Mouse (Mus musculus) lung, postnatal 36 days (tissue): ENCODE measurements around the gene Ormdl3.
"Not testable (repeated sequence)": the region's sequence is repeated elsewhere in the genome, so short reads cannot be mapped to it uniquely, and the experiment has no call there.

Experiments
- DNase-seq: peaks from one replicate; pipeline ENCODE4 v3.0.0; 2022; ENCODE audit warnings: mixed read lengths

Ormdl3 gene

GRCm38 (mm10) chr11:98586892-98587563 is at the start of gene Ormdl3:
Gene Ormdl3, minus strand, starts transcription at chr11:98587368.
- DNase-seq, result peak; percentile 99

DNA sequence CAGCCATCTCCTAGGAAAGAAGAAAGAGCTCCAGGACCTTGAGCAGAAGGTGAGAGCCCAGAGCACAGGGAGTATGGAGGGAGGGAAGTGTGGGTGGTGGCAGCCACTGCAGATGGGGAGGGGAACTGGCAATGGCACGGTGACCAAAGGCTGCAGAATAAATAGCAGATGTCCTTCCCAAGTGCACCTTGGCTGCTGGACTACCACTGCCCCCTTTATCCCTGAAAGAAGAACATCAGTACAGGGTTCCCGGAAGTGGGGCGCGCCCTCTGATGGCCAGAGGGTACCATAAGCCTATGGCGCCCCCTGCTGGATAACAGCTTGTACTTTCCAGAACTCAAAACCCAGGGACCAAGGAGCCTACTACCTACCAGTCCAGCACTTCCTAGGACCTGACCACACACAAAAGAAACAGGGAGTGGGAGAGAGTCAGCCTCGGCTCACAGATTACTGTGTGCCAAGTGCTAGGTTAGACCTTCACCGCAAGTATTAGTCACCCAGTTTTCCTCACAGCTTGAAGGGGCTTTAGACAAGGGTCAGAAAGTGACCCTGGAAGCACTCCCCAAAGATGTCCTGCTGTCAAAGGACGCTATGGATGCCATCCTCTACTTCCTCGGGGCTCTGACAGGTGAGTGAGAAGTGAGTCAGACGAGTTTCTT is 48.3 kb upstream of the Ormdl3 start:
- peak; percentile 36 for DNase-seq

DNA sequence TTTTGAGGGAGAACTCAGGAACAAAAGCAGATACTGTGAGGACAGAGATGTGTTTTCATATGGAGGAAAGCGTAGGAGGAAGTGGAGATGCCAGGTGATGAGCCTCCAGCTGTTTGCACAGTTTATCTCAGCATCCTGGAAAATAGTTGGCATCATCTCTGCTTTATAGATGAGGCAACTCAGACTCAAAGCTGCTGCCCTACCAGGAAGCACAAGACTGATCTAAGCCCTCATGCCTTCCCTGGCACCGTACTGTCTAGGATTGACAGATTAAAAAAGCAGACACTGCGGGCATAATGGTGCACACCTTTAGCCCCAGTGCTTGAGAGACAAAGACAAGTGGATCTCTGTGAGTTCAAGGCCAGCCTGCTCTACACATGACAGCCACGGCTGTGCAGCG is 43.5 kb upstream of the Ormdl3 start:
- DNase-seq, result no peak

DNA sequence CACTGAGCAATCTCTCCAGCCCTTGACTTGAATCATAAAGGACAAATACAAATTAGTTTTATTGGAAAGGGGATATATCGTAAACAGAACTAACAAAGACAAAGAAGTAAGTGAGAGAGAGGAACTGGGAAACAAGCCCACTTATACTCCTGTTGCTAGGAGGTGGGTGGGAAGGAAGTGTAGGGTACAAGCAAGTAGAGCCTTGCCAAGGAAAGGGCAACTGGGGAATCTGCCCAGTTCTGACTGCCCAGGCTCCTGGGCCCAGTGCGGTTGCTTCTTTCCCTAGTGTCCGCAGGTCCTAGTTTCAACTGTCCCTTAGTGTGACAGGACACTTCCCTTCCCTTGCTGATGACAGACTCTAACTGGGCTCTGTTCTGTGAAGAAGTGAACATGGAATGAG is 41.5 kb upstream of the Ormdl3 start:
- DNase-seq, result no peak

- no peak for DNase-seq
Observed at GRCm38 (mm10) chr11:98625611-98626410, 38.6 kb upstream of the Ormdl3 start, which contains the start of the genes Gm12355 and Gsdma3. Gene Gm12355, minus strand, starts transcription at chr11:98625661. Gene Gsdma3, plus strand, starts transcription at chr11:98626360.

GRCm38 (mm10) chr11:98624381-98624780 is 37.2 kb upstream of the Ormdl3 start:
- not testable (repeated sequence) for DNase-seq

- not testable (repeated sequence) for DNase-seq
Observed at GRCm38 (mm10) chr11:98623981-98624380, 36.8 kb upstream of the Ormdl3 start.

DNA sequence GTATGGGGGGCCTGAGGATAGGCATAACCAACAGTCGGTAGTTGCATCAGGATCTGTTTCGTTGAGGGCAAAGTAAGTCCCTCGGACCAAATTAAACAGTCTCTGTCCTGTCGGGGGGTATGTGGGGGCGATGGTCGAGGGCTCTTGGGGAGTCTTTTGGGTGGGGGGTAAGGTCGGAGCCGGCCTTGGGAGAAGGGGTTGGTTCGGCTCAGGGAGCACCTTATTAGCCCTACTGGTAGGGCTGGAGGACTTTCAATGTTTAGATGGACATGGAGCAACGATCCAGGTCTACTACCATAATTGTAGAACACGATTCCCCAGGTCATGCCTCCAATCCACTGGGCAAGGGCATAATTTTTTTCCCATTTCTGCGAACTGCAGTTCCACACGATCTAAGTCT is 33.6 kb upstream of the Ormdl3 start:
- DNase-seq, result no peak

- peak; percentile 74 for DNase-seq
Observed at GRCm38 (mm10) chr11:98606763-98607162, 19.6 kb upstream of the Ormdl3 start.

GRCm38 (mm10) chr11:98604911-98605310 is 17.7 kb upstream of the Ormdl3 start:
- DNase-seq, result not testable (repeated sequence)

GRCm38 (mm10) chr11:98603953-98604352 is 16.8 kb upstream of the Ormdl3 start:
- DNase-seq, result no peak

DNA sequence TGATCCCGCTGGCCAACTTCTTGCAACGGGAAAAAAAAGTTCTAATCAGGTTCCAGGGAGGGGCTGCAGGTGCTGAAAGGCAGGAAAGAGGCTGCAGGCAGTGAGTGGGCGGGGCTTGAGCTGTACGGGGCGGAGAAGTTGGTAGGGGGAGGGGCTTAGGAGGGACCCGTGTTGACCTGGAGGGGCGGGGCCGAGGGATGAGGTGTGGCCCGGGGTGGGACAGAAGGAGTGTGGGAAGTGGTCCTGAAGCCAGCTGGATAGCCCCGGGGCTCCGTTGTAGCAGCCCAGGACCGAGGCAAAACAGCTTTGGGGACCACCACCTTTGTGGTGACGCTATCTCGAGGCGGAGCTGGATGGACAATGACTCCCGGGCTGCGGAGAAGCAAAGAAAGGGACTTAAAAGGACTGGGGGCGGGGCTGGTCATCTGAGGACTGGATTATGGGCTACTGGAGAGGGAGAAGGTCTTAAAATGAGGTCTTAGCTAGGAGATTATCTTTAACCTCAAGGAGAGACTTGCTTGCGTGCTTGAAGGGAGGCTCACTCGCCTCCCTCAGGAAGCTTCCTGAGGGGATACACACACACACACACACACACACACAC is 15.0 kb upstream of the Ormdl3 start:
- DNase-seq, result peak; percentile 50

DNA sequence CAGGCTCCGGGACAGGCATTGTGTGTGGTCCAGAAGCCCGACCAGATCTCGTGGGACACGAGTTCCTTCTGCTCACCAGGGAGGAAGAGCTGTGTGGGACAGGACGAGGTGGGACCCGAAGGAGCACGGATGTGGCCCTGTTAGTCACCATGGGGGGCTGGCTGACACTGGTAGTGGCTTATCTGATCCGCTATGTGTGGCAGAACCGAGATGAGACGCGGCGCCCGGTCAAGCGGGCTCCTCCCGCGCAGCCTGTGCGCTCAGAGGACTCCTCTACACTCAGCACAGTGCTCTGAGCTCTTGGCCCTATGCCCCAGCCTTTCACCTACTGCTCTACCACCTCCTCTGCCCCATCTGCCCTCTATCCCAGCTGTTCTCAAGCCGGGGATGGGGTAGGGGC is 12.1 kb upstream of the Ormdl3 start:
- no peak for DNase-seq

DNA sequence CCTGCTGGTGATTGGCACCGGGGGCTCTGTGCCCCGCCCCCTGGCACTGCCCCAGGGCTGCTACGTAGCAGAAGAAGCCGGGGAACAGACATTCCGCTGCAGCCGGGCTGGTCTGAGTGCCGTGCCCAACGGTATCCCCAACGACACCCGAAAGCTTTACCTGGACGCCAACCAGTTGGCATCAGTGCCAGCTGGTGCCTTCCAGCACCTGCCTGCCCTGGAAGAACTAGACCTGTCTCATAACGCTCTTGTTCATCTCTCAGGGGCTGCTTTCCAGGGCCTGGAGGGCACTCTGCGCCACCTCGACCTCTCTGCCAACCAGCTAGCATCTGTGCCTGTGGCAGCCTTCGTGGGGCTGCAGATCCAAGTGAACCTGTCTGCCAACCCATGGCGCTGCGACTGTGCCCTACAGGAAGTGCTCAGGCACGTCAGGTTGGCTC is 11.7 kb upstream of the Ormdl3 start:
- DNase-seq, result peak; percentile 32

GRCm38 (mm10) chr11:98597991-98598390 is 10.8 kb upstream of the Ormdl3 start, which contains the start of gene Lrrc3c:
Gene Lrrc3c, plus strand, starts transcription at chr11:98598291.
- DNase-seq, result peak; percentile 25

DNA sequence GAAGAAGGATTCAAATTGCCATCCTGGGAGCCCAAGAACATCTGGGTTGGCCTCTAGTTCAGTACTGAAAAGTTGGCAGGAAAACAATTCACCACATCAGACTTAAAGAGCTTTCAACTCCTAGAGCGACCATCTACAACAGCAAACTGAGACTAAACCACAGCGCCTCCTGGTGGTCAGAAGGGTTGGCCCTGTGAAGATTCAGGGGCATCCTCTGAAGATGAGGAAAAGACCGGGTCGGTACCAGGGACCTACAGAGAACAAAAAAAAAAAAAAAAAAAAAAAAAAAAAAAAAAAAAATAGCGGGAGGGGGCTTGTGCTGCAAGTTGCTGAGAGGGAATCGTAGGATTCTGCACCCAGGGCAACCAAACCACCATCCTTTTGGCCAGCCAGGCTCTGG is 10.2 kb upstream of the Ormdl3 start:
- DNase-seq, result peak; percentile 79

- DNase-seq, result no peak
Observed at GRCm38 (mm10) chr11:98595955-98596354, 8.8 kb upstream of the Ormdl3 start.

GRCm38 (mm10) chr11:98595473-98595872 is 8.3 kb upstream of the Ormdl3 start:
- DNase-seq, result no peak

GRCm38 (mm10) chr11:98595021-98595420 is 7.9 kb upstream of the Ormdl3 start:
- no peak for DNase-seq

- no peak for DNase-seq
Observed at GRCm38 (mm10) chr11:98590548-98591445, 3.6 kb upstream of the Ormdl3 start.

GRCm38 (mm10) chr11:98589306-98589705 is 2.1 kb upstream of the Ormdl3 start:
- no peak for DNase-seq

DNA sequence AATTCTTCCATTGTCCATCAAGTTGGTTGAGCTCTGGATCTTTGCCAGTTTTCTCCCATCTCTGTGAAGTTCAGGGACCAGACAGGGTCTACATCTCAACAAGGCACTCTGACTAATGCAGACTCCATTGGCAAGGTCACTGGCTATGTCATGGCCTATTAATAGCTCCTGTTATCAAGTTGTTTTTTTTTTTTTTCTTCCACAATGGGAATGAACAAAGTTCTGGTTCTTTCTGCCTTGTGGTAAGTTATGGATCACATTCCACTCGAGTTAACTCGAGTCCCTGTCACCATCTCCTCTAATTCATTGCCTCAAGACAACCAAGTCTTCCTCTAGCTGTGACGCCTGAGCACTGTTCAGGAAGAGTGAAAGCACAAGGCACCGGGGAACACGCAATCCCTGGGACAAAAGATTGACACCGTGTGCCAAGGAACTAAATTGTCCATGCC is 1.7 kb upstream of the Ormdl3 start:
- DNase-seq, result peak; percentile 44
